ENCODE assay signal across 9 mouse cellular contexts in genomic region chr1:168597495-168597894, GRCm38 (mm10).
A peak's percentile ranks its signal among the peaks of the same experiment; 100 is the strongest.
DNase-seq lines count a peak whose midpoint lies in the region; ATAC-seq and TF ChIP-seq lines count a peak whose summit lies in the region.
"Had no signal": no experiment of that assay in that cellular context is flagged by ENCODE, and none has a peak within 500 bp of the region (broad histone marks: within the 10 kb centered on the region; RNA-seq: fewer than 3 reads in every experiment).

No protein-coding gene starts in this region.

- peak overlapping the region; percentile 51 for H3K4me2 ChIP-seq in lung, embryonic 14.5 days
- H3K4me2 ChIP-seq in forebrain, embryonic 13.5 days, result peak overlapping the region; percentile 44
- peak overlapping the region; percentile 47 for H3K4me2 ChIP-seq in hindbrain, postnatal 0 days (ENCODE audit: low read depth, low read length)
- peak overlapping the region; percentile 39; the same call in 1 of the 2 replicates for H3K4me2 ChIP-seq in neural tube, embryonic 14.5 days (ENCODE audit: low read depth, low read length)

- H3K4me1 ChIP-seq in lung, embryonic 14.5 days (ENCODE audit: insufficient read depth), result peaks cover 16% of the 10 kb centered on the region; the same call in 1 of the 2 replicates
- peaks cover 18% of the 10 kb centered on the region for H3K4me1 ChIP-seq in lung, adult 2 months (ENCODE audit: control insufficient read depth, insufficient read depth, low read length)
- peaks cover 16% of the 10 kb centered on the region for H3K4me1 ChIP-seq in forebrain, embryonic 13.5 days
- H3K4me1 ChIP-seq in hindbrain, postnatal 0 days (ENCODE audit: insufficient read depth, low read length), result peaks cover 5% of the 10 kb centered on the region; the same call in 1 of the 2 replicates
- 0 out of 2 replicates have a peak, but pooled peaks cover 6% of the 10 kb centered on the region for H3K4me1 ChIP-seq in neural tube, embryonic 14.5 days (ENCODE audit: control insufficient read depth, insufficient read depth, low read length)

- 13% methylated on average over 5 of the region's 5 CpGs for WGBS in lung, embryonic 14.5 days
- WGBS in lung, adult 2 months, result 15% methylated on average over 5 of the region's 5 CpGs
- 8% methylated on average over 5 of the region's 5 CpGs for WGBS in forebrain, embryonic 13.5 days
- 15% methylated on average over 5 of the region's 5 CpGs for WGBS in hindbrain, postnatal 0 days
- 10% methylated on average over 5 of the region's 5 CpGs for WGBS in neural tube, embryonic 14.5 days

- no peaks in the 10 kb centered on the region for H3K9me3 ChIP-seq in lung, embryonic 14.5 days (ENCODE audit: low read depth, low read length)
- H3K9me3 ChIP-seq in forebrain, embryonic 13.5 days (replicated peaks), result no peaks in the 10 kb centered on the region
- no peaks in the 10 kb centered on the region for H3K9me3 ChIP-seq in hindbrain, postnatal 0 days (ENCODE audit: low read length)
- H3K9me3 ChIP-seq in neural tube, embryonic 14.5 days (ENCODE audit: control insufficient read depth, low read length), result no peaks in the 10 kb centered on the region
- H3K9me3 ChIP-seq: heart, embryonic 10.5 days had no signal

- H3K9ac ChIP-seq in lung, embryonic 14.5 days, result no peak overlapping the region
- no peak overlapping the region for H3K9ac ChIP-seq in forebrain, embryonic 13.5 days
- H3K9ac ChIP-seq in hindbrain, postnatal 0 days (replicated peaks; ENCODE audit: low read length), result no peak overlapping the region
- H3K9ac ChIP-seq in neural tube, embryonic 14.5 days (replicated peaks; ENCODE audit: low read depth, low read length), result no peak overlapping the region

- no peaks in the 10 kb centered on the region for H3K27me3 ChIP-seq in lung, embryonic 14.5 days (ENCODE audit: insufficient read depth, low read length)
- H3K27me3 ChIP-seq in forebrain, embryonic 13.5 days, result no peaks in the 10 kb centered on the region
- no peaks in the 10 kb centered on the region for H3K27me3 ChIP-seq in hindbrain, postnatal 0 days (ENCODE audit: insufficient read depth, low read length)
- no peaks in the 10 kb centered on the region for H3K27me3 ChIP-seq in neural tube, embryonic 14.5 days (ENCODE audit: control insufficient read depth, insufficient read depth, low read length)

- peak; percentile 15; the same call in 1 of the 2 replicates for ATAC-seq in lung, embryonic 14.5 days (ENCODE audit: insufficient read depth)
- no peak for ATAC-seq in forebrain, embryonic 13.5 days
- no peak for ATAC-seq in hindbrain, postnatal 0 days
- no peak for ATAC-seq in neural tube, embryonic 14.5 days (ENCODE audit: low read depth)
- no peak for ATAC-seq in CD4-positive, CD25-positive, alpha-beta regulatory T cell, adult 4 months

- no peaks in the 10 kb centered on the region for H3K36me3 ChIP-seq in lung, embryonic 14.5 days (ENCODE audit: insufficient read depth)
- no peaks in the 10 kb centered on the region for H3K36me3 ChIP-seq in forebrain, embryonic 13.5 days (ENCODE audit: poor library complexity, severe bottlenecking)
- H3K36me3 ChIP-seq in hindbrain, postnatal 0 days (ENCODE audit: insufficient read depth, low read length), result no peaks in the 10 kb centered on the region
- no peaks in the 10 kb centered on the region for H3K36me3 ChIP-seq in neural tube, embryonic 14.5 days (ENCODE audit: control insufficient read depth, insufficient read depth, low read length)
- H3K36me3 ChIP-seq: heart, embryonic 10.5 days had no signal

- TF ChIP-seq POLR2A in lung, adult 2 months (IDR thresholded peaks at IDR 0.05; ENCODE audit: borderline replicate concordance, extremely low read depth, low read depth, low read length), result no peak

- H3K27ac ChIP-seq in lung, embryonic 14.5 days (ENCODE audit: low read depth), result peak overlapping the region; percentile 71
- no peak overlapping the region for H3K27ac ChIP-seq in forebrain, embryonic 13.5 days
- H3K27ac ChIP-seq in hindbrain, postnatal 0 days, result no peak overlapping the region
- no peak overlapping the region for H3K27ac ChIP-seq in neural tube, embryonic 14.5 days (ENCODE audit: low read depth, low read length)
- H3K27ac ChIP-seq: heart, embryonic 10.5 days had no signal

- no peak overlapping the region for H3K4me3 ChIP-seq in lung, embryonic 14.5 days (ENCODE audit: low read depth, low read length)
- no peak overlapping the region for H3K4me3 ChIP-seq in lung, adult 2 months (replicated peaks; ENCODE audit: extremely low read depth, low read depth, low read length)
- no peak overlapping the region for H3K4me3 ChIP-seq in forebrain, embryonic 13.5 days
- H3K4me3 ChIP-seq in hindbrain, postnatal 0 days (ENCODE audit: low read length), result no peak overlapping the region
- H3K4me3 ChIP-seq in neural tube, embryonic 14.5 days (ENCODE audit: low read depth, low read length), result no peak overlapping the region
- H3K4me3 ChIP-seq: heart, embryonic 10.5 days had no signal

- no peak for TF ChIP-seq CTCF in lung, embryonic 14.5 days (IDR thresholded peaks at IDR 0.05; ENCODE audit: low read depth)
- no peak for TF ChIP-seq CTCF in lung, adult 2 months (IDR thresholded peaks at IDR 0.05; ENCODE audit: insufficient read depth, low read length)
- TF ChIP-seq CTCF in hindbrain, postnatal 0 days (IDR thresholded peaks at IDR 0.05; ENCODE audit: low read depth), result no peak

- DNase-seq in lung, embryonic 14.5 days, result peak; percentile 21
- no peak for DNase-seq in lung, adult 2 months
- DNase-seq in hindbrain, postnatal 0 days (ENCODE audit: low spot score), result no peak
- DNase-seq in thymus, postnatal 14 days, result no peak
- DNase-seq: spleen, adult 18-20 months had no signal
